8 mouse cellular contexts compared by ENCODE assay signal in the genomic region with DNA sequence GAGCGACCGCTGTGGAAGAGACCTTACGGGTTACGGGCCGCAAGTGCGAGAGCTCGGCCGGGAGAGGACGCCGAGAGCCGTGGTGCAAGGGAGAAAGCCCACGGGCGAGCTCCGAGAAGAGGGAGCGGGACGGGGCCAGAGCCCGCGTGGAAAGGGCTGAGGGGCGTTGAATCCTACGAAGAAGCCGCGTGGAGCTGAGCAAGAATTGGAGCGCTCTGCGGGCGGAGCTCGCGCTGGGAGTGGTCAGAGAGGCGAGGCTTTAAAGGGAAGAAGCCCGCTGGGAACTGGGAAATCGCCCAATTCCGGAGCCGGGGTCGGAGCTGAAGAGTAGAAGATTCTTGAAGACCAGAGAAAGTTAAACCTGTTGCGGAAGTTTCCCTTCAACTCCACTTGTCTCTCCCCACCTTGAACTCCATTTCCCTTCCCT. TPM values are rescaled to one million over a fixed set of nuclear protein-coding genes. Genes with fewer than 3 reads are reported as not detected.
DNase-seq lines count a peak whose midpoint lies in the region; ATAC-seq and TF ChIP-seq lines count a peak whose summit lies in the region.

No protein-coding gene starts in this region.

- H3K27ac ChIP-seq in hindbrain, embryonic 13.5 days, result peak overlapping the region; percentile 74; the same call in 1 of the 2 replicates
- peak overlapping the region; percentile 88 for H3K27ac ChIP-seq in limb, embryonic 10.5 days
- H3K27ac ChIP-seq in testis, adult 2 months (ENCODE audit: control insufficient read depth, insufficient read depth, low read depth, low read length), result peak overlapping the region; percentile 95

- TF ChIP-seq CTCF in testis, adult 2 months (IDR thresholded peaks at IDR 0.05; ENCODE audit: control insufficient read depth, insufficient read depth, insufficient replicate concordance, low read depth, low read length), result no peak

- H3K4me2 ChIP-seq in hindbrain, embryonic 13.5 days, result peak overlapping the region; percentile 99

- peak overlapping the region; percentile 77 for H3K4me3 ChIP-seq in hindbrain, embryonic 13.5 days
- peak overlapping the region; percentile 70 for H3K4me3 ChIP-seq in limb, embryonic 10.5 days
- H3K4me3 ChIP-seq in testis, adult 2 months (ENCODE audit: control insufficient read depth, low read depth, low read length), result peak overlapping the region; percentile 94

- H3K9me3 ChIP-seq in hindbrain, embryonic 13.5 days, result no peaks in the 10 kb centered on the region
- no peaks in the 10 kb centered on the region for H3K9me3 ChIP-seq in limb, embryonic 10.5 days (replicated peaks)

- no peak for TF ChIP-seq POLR2A in testis, adult 2 months (IDR thresholded peaks at IDR 0.05; ENCODE audit: control insufficient read depth, low read depth, low read length)

- H3K9ac ChIP-seq in hindbrain, embryonic 13.5 days, result peak overlapping the region; percentile 60; the same call in 1 of the 2 replicates

- H3K36me3 ChIP-seq in hindbrain, embryonic 13.5 days, result no peaks in the 10 kb centered on the region
- H3K36me3 ChIP-seq in limb, embryonic 10.5 days, result no peaks in the 10 kb centered on the region
- H3K36me3 ChIP-seq in testis, adult 2 months (ENCODE audit: control insufficient read depth, insufficient read depth, low read length), result no peaks in the 10 kb centered on the region

- no peaks in the 10 kb centered on the region for H3K27me3 ChIP-seq in hindbrain, embryonic 13.5 days
- H3K27me3 ChIP-seq in limb, embryonic 10.5 days (ENCODE audit: low read depth, poor library complexity, severe bottlenecking), result no peaks in the 10 kb centered on the region
- no peaks in the 10 kb centered on the region for H3K27me3 ChIP-seq in testis, adult 2 months (ENCODE audit: control insufficient read depth, insufficient read depth, low read length)

- DNase-seq in embryo, embryonic 10 days (ENCODE audit: low spot score), result peak; percentile 69
- no peak for DNase-seq in embryo, embryonic 9.5 days (ENCODE audit: extremely low spot score)
- DNase-seq in cerebellum, adult 9-10 months, result peak; percentile 69
- DNase-seq in gastrocnemius, adult 18-20 months (ENCODE audit: low spot score), result peak; percentile 71
- no peak for DNase-seq in limb, embryonic 10.5 days (ENCODE audit: low spot score)

- 0% methylated on average over 34 of the region's 34 CpGs for WGBS in hindbrain, embryonic 13.5 days
- WGBS in limb, embryonic 10.5 days, result under 1% methylated on average over 34 of the region's 34 CpGs

- H3K4me1 ChIP-seq in hindbrain, embryonic 13.5 days (replicated peaks), result peaks cover 38% of the 10 kb centered on the region
- H3K4me1 ChIP-seq in limb, embryonic 10.5 days, result peaks cover 42% of the 10 kb centered on the region
- peaks cover 7% of the 10 kb centered on the region for H3K4me1 ChIP-seq in testis, adult 2 months (ENCODE audit: control insufficient read depth, insufficient read depth, low read length)

- ATAC-seq in hindbrain, embryonic 13.5 days (ENCODE audit: low FRiP score), result no peak
- ATAC-seq in megakaryocyte-erythroid progenitor cell, adult 5-6 weeks (replicated peaks; ENCODE audit: low FRiP score, low TSS enrichment, poor library complexity, severe bottlenecking), result peak; percentile 24

RNA-seq across cellular contexts. Expression of gene Fam72a, which starts 0.4 kb away (rescaled TPM):
- total RNA-seq in gastrocnemius, adult 18-20 months (2021), result under 1 TPM; 0.24 to 0.39 TPM
- polyA plus RNA-seq in hindbrain, embryonic 13.5 days (2015; fragmentation: Nextera tagmentation; extraction: Ambion mirVana), result 1.1 and 1.2 TPM in 2 replicates
- polyA plus RNA-seq in limb, embryonic 10.5 days (2016; fragmentation: Nextera tagmentation; extraction: Ambion mirVana), result 4.3 and 4.6 TPM in 2 replicates
- total RNA-seq in megakaryocyte-erythroid progenitor cell, adult 5-6 weeks (2014; fragmentation: Nextera tagmentation), result 2.6 and 4.1 TPM in 2 replicates
- total RNA-seq in megakaryocyte-erythroid progenitor cell, adult 5-6 weeks (2017), result 2.8 and 6.1 TPM in 2 replicates
- 1.3 TPM in 2 replicates for polyA plus RNA-seq in testis, adult 2 months (2012; rRNA removed)

RNA-seq across cellular contexts. Expression of gene Srgap2, which starts 0.9 kb away (rescaled TPM):
- total RNA-seq in gastrocnemius, adult 18-20 months (2021), result 10 to 100 TPM in 1 of 2 experiments, 1 to 10 TPM in 1; 8.4 to 13.2 TPM
- polyA plus RNA-seq in hindbrain, embryonic 13.5 days (2015; fragmentation: Nextera tagmentation; extraction: Ambion mirVana), result 16.8 and 17.7 TPM in 2 replicates
- polyA plus RNA-seq in limb, embryonic 10.5 days (2016; fragmentation: Nextera tagmentation; extraction: Ambion mirVana), result 16.5 and 17.2 TPM in 2 replicates
- total RNA-seq in megakaryocyte-erythroid progenitor cell, adult 5-6 weeks (2014; fragmentation: Nextera tagmentation), result 17.4 and 22.6 TPM in 2 replicates
- total RNA-seq in megakaryocyte-erythroid progenitor cell, adult 5-6 weeks (2017), result 7.1 and 7.8 TPM in 2 replicates
- polyA plus RNA-seq in testis, adult 2 months (2012; rRNA removed), result 12.4 and 12.6 TPM in 2 replicates

Comparison
In these comparisons a context has a peak if more than half of its experiments do, and no peak if none do; other contexts are left out.
1. DNase-seq: peak in embryo, embryonic 10 days (single experiment), cerebellum, adult 9-10 months (single experiment) and gastrocnemius, adult 18-20 months (single experiment); none in embryo, embryonic 9.5 days (single experiment) and limb, embryonic 10.5 days (single experiment).
2. Peak in every context shown above with its lines, with median percentiles within 50 percentile points of each other: H3K27ac ChIP-seq and H3K4me3 ChIP-seq.